ENCODE assay signal across 24 mouse cellular contexts in the genomic region with DNA sequence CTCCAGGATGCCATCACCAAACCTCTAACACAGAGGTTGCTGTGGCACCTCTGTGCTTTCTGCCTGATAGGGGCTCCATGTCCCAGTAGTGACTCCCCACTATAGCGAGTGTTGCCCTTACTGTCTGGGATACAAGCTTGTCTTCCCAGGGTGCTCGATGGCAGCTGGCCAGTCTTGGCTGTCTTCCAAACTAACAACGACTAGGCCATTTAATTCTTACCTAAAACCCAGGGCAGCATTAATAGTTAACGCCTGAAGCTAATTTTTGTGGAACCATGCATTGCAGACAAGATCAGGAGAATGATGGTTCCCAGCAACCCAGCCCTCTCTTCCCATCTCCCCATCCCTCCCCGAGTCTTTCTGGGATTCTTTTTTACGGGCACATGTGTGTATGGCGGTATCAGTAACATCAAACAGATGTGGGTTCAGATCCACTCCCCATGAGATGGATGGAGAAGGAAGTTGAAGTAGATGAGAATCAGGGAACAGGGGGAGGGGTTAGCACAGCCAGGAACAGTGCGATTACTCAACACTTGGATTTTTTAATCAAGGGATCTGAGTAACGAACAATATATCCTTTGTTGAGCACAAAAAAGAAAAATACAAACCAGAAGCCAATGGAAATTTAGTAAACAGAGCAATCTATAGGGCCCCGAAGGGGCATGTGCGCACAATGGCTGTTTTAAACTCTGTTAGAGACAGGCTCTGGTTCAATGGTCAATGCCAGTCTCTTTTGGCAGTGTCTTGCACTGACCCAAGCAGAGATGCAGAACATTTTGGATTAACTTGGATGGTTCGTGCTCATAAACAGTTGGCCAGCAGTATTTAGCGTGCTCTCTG.
DNase-seq lines count a peak whose midpoint lies in the region; ATAC-seq and TF ChIP-seq lines count a peak whose summit lies in the region.
"Had no signal": no experiment of that assay in that cellular context is flagged by ENCODE, and none has a peak within 500 bp of the region (broad histone marks: within the 10 kb centered on the region; RNA-seq: fewer than 3 reads in every experiment).

No protein-coding gene starts in this region.

- no peak overlapping the region for H3K9ac ChIP-seq in forebrain, embryonic 14.5 days (ENCODE audit: low read length)
- no peak overlapping the region for H3K9ac ChIP-seq in forebrain, postnatal 0 days
- H3K9ac ChIP-seq: forebrain, embryonic 12.5 days; heart, embryonic 13.5 days; hindbrain, embryonic 13.5 days; limb, embryonic 13.5 days; liver, embryonic 14.5 days; lung, embryonic 15.5 days; midbrain, embryonic 13.5 days; neural tube, embryonic 15.5 days; stomach, embryonic 15.5 days had no signal

- H3K27me3 ChIP-seq in forebrain, embryonic 14.5 days (replicated peaks; ENCODE audit: control insufficient read depth, insufficient read depth, low read length) = no peaks in the 10 kb centered on the region
- H3K27me3 ChIP-seq in forebrain, postnatal 0 days (ENCODE audit: insufficient read depth, low read length) = no peaks in the 10 kb centered on the region
- H3K27me3 ChIP-seq: forebrain, embryonic 12.5 days; hindbrain, embryonic 13.5 days; limb, embryonic 13.5 days; lung, embryonic 15.5 days; midbrain, embryonic 13.5 days; neural tube, embryonic 15.5 days; stomach, embryonic 15.5 days had no signal

- DNase-seq in forebrain, embryonic 14.5 days (ENCODE audit: low spot score) = peak; percentile 11
- DNase-seq in forebrain, postnatal 0 days = no peak
- DNase-seq in retina, postnatal 1 day = peak; percentile 11
- DNase-seq in retina, embryonic 14.5 days (ENCODE audit: low spot score) = no peak
- peak; percentile 82 for DNase-seq in kidney, adult 9 months
- no peak for DNase-seq in embryo, embryonic 9.5 days (ENCODE audit: extremely low spot score)
- DNase-seq in spleen, postnatal 10 days (ENCODE audit: low spot score in 2 of 2) = no peak
- DNase-seq: adrenal gland, postnatal 25 days; B cell, adult 2 months; cerebellum, adult 9-10 months; gastrocnemius, postnatal 10 days; heart, adult 18-20 months; right cerebral cortex, postnatal 25 days; thymus, adult 18-20 months had no signal

- H3K27ac ChIP-seq in forebrain, embryonic 14.5 days (ENCODE audit: low read depth, low read length) = no peak overlapping the region
- H3K27ac ChIP-seq in forebrain, postnatal 0 days (ENCODE audit: low read depth, low read length) = no peak overlapping the region
- H3K27ac ChIP-seq: forebrain, embryonic 12.5 days; heart, embryonic 13.5 days; hindbrain, embryonic 13.5 days; limb, embryonic 13.5 days; liver, embryonic 14.5 days; lung, embryonic 15.5 days; midbrain, embryonic 13.5 days; neural tube, embryonic 15.5 days; stomach, embryonic 15.5 days had no signal

- H3K4me1 ChIP-seq in forebrain, embryonic 14.5 days (ENCODE audit: control insufficient read depth, insufficient read depth, low read length) = peaks cover 4% of the 10 kb centered on the region; the same call in 1 of the 2 replicates
- no peaks in the 10 kb centered on the region for H3K4me1 ChIP-seq in forebrain, postnatal 0 days (ENCODE audit: insufficient read depth)
- H3K4me1 ChIP-seq: forebrain, embryonic 12.5 days; lung, embryonic 15.5 days; midbrain, embryonic 13.5 days; neural tube, embryonic 15.5 days; stomach, embryonic 15.5 days had no signal

- no peak for ATAC-seq in forebrain, embryonic 14.5 days
- no peak for ATAC-seq in forebrain, postnatal 0 days
- ATAC-seq: inflammation-experienced regulatory T-cells, adult 6 months; midbrain, embryonic 13.5 days had no signal

- no peak for TF ChIP-seq CTCF in forebrain, postnatal 0 days (IDR thresholded peaks at IDR 0.05; ENCODE audit: low read depth)

- H3K4me2 ChIP-seq in forebrain, embryonic 14.5 days (ENCODE audit: low read length) = no peak overlapping the region
- no peak overlapping the region for H3K4me2 ChIP-seq in forebrain, postnatal 0 days (ENCODE audit: low read depth)
- H3K4me2 ChIP-seq: forebrain, embryonic 12.5 days; heart, embryonic 13.5 days; hindbrain, embryonic 13.5 days; limb, embryonic 13.5 days; lung, embryonic 15.5 days; midbrain, embryonic 13.5 days; neural tube, embryonic 15.5 days; stomach, embryonic 15.5 days had no signal

- WGBS in forebrain, embryonic 14.5 days = 70% methylated on average over 13 of the region's 13 CpGs
- 63% methylated on average over 13 of the region's 13 CpGs for WGBS in forebrain, postnatal 0 days

- H3K4me3 ChIP-seq in forebrain, embryonic 14.5 days (ENCODE audit: low read depth, low read length) = no peak overlapping the region
- H3K4me3 ChIP-seq in forebrain, postnatal 0 days (ENCODE audit: low read depth, low read length) = no peak overlapping the region
- H3K4me3 ChIP-seq: forebrain, embryonic 12.5 days; heart, embryonic 13.5 days; hindbrain, embryonic 13.5 days; limb, embryonic 13.5 days; lung, embryonic 15.5 days; midbrain, embryonic 13.5 days; neural tube, embryonic 15.5 days; stomach, embryonic 15.5 days had no signal

- H3K36me3 ChIP-seq in forebrain, embryonic 14.5 days (ENCODE audit: control insufficient read depth, insufficient read depth, low read length) = no peaks in the 10 kb centered on the region
- H3K36me3 ChIP-seq in forebrain, postnatal 0 days (ENCODE audit: insufficient read depth) = no peaks in the 10 kb centered on the region
- H3K36me3 ChIP-seq: forebrain, embryonic 12.5 days; heart, embryonic 13.5 days; hindbrain, embryonic 13.5 days; limb, embryonic 13.5 days; lung, embryonic 15.5 days; midbrain, embryonic 13.5 days; neural tube, embryonic 15.5 days; stomach, embryonic 15.5 days had no signal

- H3K9me3 ChIP-seq in forebrain, embryonic 14.5 days (replicated peaks; ENCODE audit: control insufficient read depth, low read length) = no peaks in the 10 kb centered on the region
- no peaks in the 10 kb centered on the region for H3K9me3 ChIP-seq in forebrain, postnatal 0 days (ENCODE audit: low read length)
- H3K9me3 ChIP-seq: forebrain, embryonic 12.5 days; heart, embryonic 13.5 days; hindbrain, embryonic 13.5 days; limb, embryonic 13.5 days; lung, embryonic 15.5 days; midbrain, embryonic 13.5 days; neural tube, embryonic 15.5 days; stomach, embryonic 15.5 days had no signal

Comparison
In these comparisons a context has a peak if more than half of its experiments do, and no peak if none do; other contexts are left out.
1. DNase-seq: peak in forebrain, embryonic 14.5 days (single experiment), retina, postnatal 1 day (single experiment) and kidney, adult 9 months (single experiment); none in forebrain, postnatal 0 days (single experiment), retina, embryonic 14.5 days (single experiment), embryo, embryonic 9.5 days (single experiment) and spleen, postnatal 10 days (0 of 2).